Mouse (Mus musculus): ENCODE results near the gene Arpc1a. TPM values are rescaled to one million over a fixed set of nuclear protein-coding genes. Genes with fewer than 3 reads are reported as not detected.
"Not testable (repeated sequence)": the region's sequence is repeated elsewhere in the genome, so short reads cannot be mapped to it uniquely, and the experiment has no call there.

Arpc1a gene
- polyA plus RNA-seq, 1 experiment from 2014 or later: 134 TPM

- no peaks in the 10 kb centered on the region for H3K9me3 ChIP-seq
Measured at GRCm38 (mm10) chr5:145081866-145082613, 1.6 kb upstream of the Arpc1a start.

DNA sequence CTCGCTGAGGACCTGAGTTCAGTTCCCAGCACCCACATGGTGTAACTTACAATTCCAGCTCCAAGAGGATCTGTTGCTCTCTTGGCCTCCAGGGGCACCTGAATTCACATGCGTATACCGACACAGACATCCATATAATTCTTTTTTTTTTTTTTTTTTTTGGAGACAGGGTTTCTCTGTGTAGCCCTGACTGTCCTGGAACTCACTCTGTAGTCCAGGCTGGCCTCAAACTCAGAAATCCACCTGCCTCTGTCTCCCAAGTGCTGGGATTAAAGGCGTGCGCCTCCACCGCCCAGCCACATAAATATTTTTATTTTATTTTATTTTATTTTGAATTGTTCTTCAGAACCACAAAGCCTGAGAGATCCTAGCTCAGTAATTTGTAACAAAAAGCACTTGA lies 429 bp upstream of the Arpc1a start:
- WGBS: 50% methylated on average over 6 of the region's 6 CpGs
- peak; percentile 31 for ATAC-seq
- H3K27me3 ChIP-seq (replicated peaks); H3K36me3 ChIP-seq; H3K9me3 ChIP-seq; H3K4me1 ChIP-seq (replicated peaks): not testable (repeated sequence)
- Histone ChIP-seq H3K27ac (peak overlapping the region; percentile 72), H3K9ac (peak overlapping the region; percentile 89; the same call in 1 of the 2 replicates), H3K4me3 (replicated peaks) (peak overlapping the region; percentile 92), H3K4me2 (replicated peaks) (peak overlapping the region; percentile 63)

More at GRCm38 (mm10) chr5:145081866-145082613, 1.6 kb upstream of the Arpc1a start:
- Histone ChIP-seq H3K9ac (no peak overlapping the region), H3K4me1 (replicated peaks) (0 out of 2 replicates have a peak, but pooled peaks cover 4% of the 10 kb centered on the region), H3K27me3 (replicated peaks) (no peaks in the 10 kb centered on the region), H3K27ac (no peak overlapping the region), H3K4me3 (replicated peaks) (no peak overlapping the region), H3K36me3 (no peaks in the 10 kb centered on the region), H3K4me2 (replicated peaks) (no peak overlapping the region)
- ATAC-seq: no peak
- WGBS: 79% methylated on average over 10 of the region's 10 CpGs

DNA sequence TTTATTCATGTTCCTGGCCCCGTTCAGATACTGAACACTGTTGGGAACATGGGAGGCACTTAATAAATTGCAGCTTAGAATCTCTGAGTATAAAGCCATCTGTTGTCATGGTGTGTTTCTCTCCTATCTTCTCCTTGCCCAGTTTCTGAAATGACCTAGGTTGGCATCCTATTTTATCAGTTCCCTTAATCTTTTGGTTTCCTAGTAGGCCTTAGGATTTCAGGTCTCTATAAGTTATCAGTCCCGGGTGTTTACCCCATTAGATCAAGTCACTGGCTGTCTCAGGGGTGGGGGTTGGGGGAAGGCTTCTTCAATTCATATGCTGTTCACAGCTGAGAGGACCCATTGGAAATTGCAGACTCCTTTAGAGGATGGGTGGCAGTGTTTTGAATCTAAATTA lies 1.2 kb downstream of the Arpc1a start:
- Histone ChIP-seq H3K4me2 (replicated peaks) (peak overlapping the region; percentile 63), H3K9ac (peak overlapping the region; percentile 89), H3K4me1 (replicated peaks) (0 out of 2 replicates have a peak, but pooled peaks cover 4% of the 10 kb centered on the region), H3K27ac (no peak overlapping the region), H3K4me3 (replicated peaks) (peak overlapping the region; percentile 92), H3K36me3 (no peaks in the 10 kb centered on the region), H3K27me3 (replicated peaks) (no peaks in the 10 kb centered on the region), H3K9me3 (no peaks in the 10 kb centered on the region)
- ATAC-seq: no peak
- 49% methylated on average over 2 of the region's 2 CpGs for WGBS

- 96% methylated on average over 2 of the region's 2 CpGs for WGBS
- H3K4me2 ChIP-seq (replicated peaks): no peak overlapping the region
- H3K4me1 ChIP-seq (replicated peaks): 0 out of 2 replicates have a peak, but pooled peaks cover 4% of the 10 kb centered on the region
- H3K27ac ChIP-seq: no peak overlapping the region
- no peak for ATAC-seq
- no peak overlapping the region for H3K4me3 ChIP-seq (replicated peaks)
- no peaks in the 10 kb centered on the region for H3K9me3 ChIP-seq
- H3K27me3 ChIP-seq (replicated peaks): no peaks in the 10 kb centered on the region
- no peak overlapping the region for H3K9ac ChIP-seq
- H3K36me3 ChIP-seq: peaks cover 10% of the 10 kb centered on the region
Measured at GRCm38 (mm10) chr5:145088186-145088585, 4.6 kb downstream of the Arpc1a start.

DNA sequence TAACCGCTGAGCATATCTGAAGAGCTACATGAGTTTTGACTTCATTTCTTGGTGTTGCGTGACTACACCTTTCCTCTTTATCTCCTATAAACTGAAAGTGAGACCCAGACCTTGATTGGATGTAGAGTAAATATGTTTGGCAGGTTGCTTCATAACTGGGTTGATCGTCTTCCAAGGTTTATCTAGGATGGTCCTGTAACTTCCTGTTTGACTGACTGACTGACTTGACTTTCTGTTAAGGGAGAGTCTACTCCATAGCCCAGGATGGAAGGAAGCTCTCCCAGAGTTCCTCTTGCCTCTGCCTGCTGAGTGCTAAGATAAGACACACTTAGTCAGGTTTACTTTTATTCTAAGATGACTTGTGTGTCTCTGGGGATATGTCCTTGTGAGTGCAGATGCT lies 6.2 kb downstream of the Arpc1a start:
- peaks cover 17% of the 10 kb centered on the region for H3K36me3 ChIP-seq
- WGBS: 79% methylated on average over 3 of the region's 3 CpGs
- H3K4me3 ChIP-seq (replicated peaks): no peak overlapping the region
- ATAC-seq: no peak
- H3K27me3 ChIP-seq (replicated peaks): no peaks in the 10 kb centered on the region
- H3K4me1 ChIP-seq (replicated peaks): 0 out of 2 replicates have a peak, but pooled peaks cover 2% of the 10 kb centered on the region
- no peak overlapping the region for H3K27ac ChIP-seq
- no peaks in the 10 kb centered on the region for H3K9me3 ChIP-seq
- no peak overlapping the region for H3K9ac ChIP-seq
- no peak overlapping the region for H3K4me2 ChIP-seq (replicated peaks)

DNA sequence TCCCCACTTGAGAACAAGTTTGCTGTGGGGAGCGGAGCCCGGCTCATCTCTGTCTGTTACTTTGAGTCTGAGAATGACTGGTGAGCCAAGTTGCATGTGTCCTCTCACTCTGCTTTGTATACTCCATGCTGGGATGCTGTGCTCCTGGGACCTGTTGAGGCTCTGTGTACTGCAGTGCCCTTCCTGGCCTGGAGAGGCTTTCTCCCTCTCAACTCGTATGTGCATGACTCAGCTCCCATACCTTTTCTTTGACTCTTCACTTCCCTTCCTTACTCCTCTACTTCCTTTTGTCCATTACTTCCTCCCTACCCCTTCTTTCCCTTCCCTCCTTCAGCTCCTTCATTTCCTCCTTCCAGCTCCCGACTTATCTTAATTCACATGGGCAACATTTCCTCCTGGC lies 12.6 kb downstream of the Arpc1a start:
- no peak overlapping the region for H3K27ac ChIP-seq
- H3K4me3 ChIP-seq (replicated peaks): no peak overlapping the region
- no peaks in the 10 kb centered on the region for H3K4me1 ChIP-seq (replicated peaks)
- ATAC-seq: no peak
- H3K9me3 ChIP-seq: no peaks in the 10 kb centered on the region
- no peaks in the 10 kb centered on the region for H3K27me3 ChIP-seq (replicated peaks)
- H3K4me2 ChIP-seq (replicated peaks): no peak overlapping the region
- peaks cover 56% of the 10 kb centered on the region for H3K36me3 ChIP-seq
- H3K9ac ChIP-seq: no peak overlapping the region
- 84% methylated on average over 4 of the region's 4 CpGs for WGBS

DNA sequence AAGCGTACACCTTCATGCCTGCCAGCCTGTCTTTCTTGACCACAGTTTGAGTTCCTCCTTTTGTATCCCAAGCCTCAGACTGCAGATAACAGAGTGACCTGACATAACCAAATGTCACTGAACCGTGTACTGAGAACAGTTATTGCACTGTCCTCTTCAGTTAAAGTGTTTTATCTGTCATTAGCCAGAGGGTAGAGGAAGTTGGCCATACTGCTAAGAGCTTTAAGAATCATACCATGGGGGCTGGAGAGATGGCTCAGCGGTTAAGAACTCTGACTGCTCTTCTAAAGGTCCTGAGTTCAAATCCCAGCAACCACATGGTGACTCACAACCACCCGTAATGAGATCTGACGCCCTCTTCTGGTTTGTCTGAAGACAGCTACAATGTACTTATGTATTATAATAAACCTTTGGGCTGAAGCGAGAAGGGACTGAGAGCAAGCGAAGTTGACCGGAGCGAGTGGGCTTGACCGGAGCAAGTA lies 14.8 kb downstream of the Arpc1a start:
- Histone ChIP-seq H3K4me2 (replicated peaks) (no peak overlapping the region), H3K36me3 (peaks cover 49% of the 10 kb centered on the region), H3K27me3 (replicated peaks) (no peaks in the 10 kb centered on the region), H3K9me3 (no peaks in the 10 kb centered on the region), H3K4me1 (replicated peaks) (no peaks in the 10 kb centered on the region), H3K4me3 (replicated peaks) (no peak overlapping the region), H3K9ac (no peak overlapping the region), H3K27ac (no peak overlapping the region)
- WGBS: 92% methylated on average over 10 of the region's 10 CpGs
- no peak for ATAC-seq

- Histone ChIP-seq H3K9me3 (no peaks in the 10 kb centered on the region), H3K27ac (no peak overlapping the region), H3K4me3 (replicated peaks) (no peak overlapping the region), H3K9ac (no peak overlapping the region), H3K4me2 (replicated peaks) (no peak overlapping the region), H3K27me3 (replicated peaks) (no peaks in the 10 kb centered on the region), H3K4me1 (replicated peaks) (no peaks in the 10 kb centered on the region), H3K36me3 (peaks cover 50% of the 10 kb centered on the region)
- 95% methylated on average over 9 of the region's 9 CpGs for WGBS
- no peak for ATAC-seq
Measured at GRCm38 (mm10) chr5:145100960-145101359, 17.3 kb downstream of the Arpc1a start.

- WGBS: 98% methylated on average over 11 of the region's 11 CpGs
- not testable (repeated sequence) for H3K27ac ChIP-seq; H3K9ac ChIP-seq; H3K4me2 ChIP-seq (replicated peaks); H3K27me3 ChIP-seq (replicated peaks); ATAC-seq; H3K4me3 ChIP-seq (replicated peaks); H3K9me3 ChIP-seq; H3K4me1 ChIP-seq (replicated peaks)
- H3K36me3 ChIP-seq: peaks cover 47% of the 10 kb centered on the region
Measured at GRCm38 (mm10) chr5:145101451-145101850, 17.8 kb downstream of the Arpc1a start.

GRCm38 (mm10) chr5:145102706-145103105 lies 19.1 kb downstream of the Arpc1a start:
- no peaks in the 10 kb centered on the region for H3K27me3 ChIP-seq (replicated peaks)
- WGBS: 68% methylated on average over 4 of the region's 4 CpGs
- no peak overlapping the region for H3K4me2 ChIP-seq (replicated peaks)
- H3K9me3 ChIP-seq: no peaks in the 10 kb centered on the region
- no peaks in the 10 kb centered on the region for H3K4me1 ChIP-seq (replicated peaks)
- no peak overlapping the region for H3K27ac ChIP-seq
- ATAC-seq: peak; percentile 85
- H3K4me3 ChIP-seq (replicated peaks): no peak overlapping the region
- H3K9ac ChIP-seq: no peak overlapping the region
- peaks cover 38% of the 10 kb centered on the region for H3K36me3 ChIP-seq

DNA sequence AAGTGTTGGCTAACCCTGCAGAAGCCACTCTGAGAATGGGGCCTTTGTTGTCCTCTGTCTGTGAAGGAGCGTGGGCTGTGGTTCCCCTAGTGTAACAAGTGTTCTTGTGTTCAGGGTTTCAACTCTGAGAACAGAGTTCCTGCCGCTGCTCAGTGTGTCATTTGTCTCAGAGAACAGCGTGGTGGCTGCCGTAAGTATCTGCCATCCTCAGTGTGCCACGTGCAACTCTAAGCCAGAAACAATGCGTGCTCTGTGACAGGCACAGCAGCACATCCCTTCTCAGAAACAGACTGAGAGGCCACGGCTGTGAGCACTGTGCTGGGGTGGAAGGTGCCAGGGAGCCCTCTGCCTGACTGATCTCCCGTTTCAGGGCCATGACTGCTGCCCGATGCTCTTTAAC lies 20.7 kb downstream of the Arpc1a start:
- H3K27ac ChIP-seq: no peak overlapping the region
- H3K36me3 ChIP-seq: peaks cover 38% of the 10 kb centered on the region
- no peak overlapping the region for H3K4me3 ChIP-seq (replicated peaks)
- no peaks in the 10 kb centered on the region for H3K4me1 ChIP-seq (replicated peaks)
- ATAC-seq: no peak; the same call in 1 of the 2 replicates
- H3K9ac ChIP-seq: no peak overlapping the region
- WGBS: 87% methylated on average over 9 of the region's 9 CpGs
- no peaks in the 10 kb centered on the region for H3K9me3 ChIP-seq
- H3K27me3 ChIP-seq (replicated peaks): no peaks in the 10 kb centered on the region
- no peak overlapping the region for H3K4me2 ChIP-seq (replicated peaks)

DNA sequence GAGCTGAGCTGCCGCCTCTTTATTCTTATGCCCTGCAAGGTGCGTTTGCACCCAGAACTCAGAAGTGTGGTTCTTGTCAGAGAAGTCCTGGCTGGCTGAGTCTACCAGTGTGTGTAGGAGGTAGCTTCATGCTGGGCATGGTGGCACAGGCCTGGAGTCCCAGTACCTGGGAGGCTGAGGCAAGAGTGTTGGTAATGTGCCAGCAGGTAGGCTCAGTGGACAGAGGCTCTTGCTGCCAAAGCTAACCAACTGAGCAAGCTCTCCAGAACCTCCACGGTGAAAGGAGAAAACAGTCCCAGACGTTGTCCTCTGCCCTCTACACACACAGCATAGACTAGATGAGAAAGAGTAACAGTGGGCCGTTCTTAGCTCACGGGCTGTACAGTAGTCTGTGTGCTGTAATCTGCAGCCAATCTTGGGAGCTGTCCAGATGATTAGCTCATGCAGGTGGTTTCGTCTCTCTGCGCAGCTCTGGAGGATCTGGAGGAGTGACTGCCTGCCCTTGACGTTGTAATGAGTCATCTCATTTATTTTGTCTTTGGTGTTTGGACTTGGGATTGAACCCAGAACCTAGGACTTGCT lies 22.2 kb downstream of the Arpc1a start:
- no peak for ATAC-seq
- no peaks in the 10 kb centered on the region for H3K4me1 ChIP-seq (replicated peaks)
- no peak overlapping the region for H3K27ac ChIP-seq
- H3K4me3 ChIP-seq (replicated peaks): no peak overlapping the region
- H3K9ac ChIP-seq: no peak overlapping the region
- no peaks in the 10 kb centered on the region for H3K9me3 ChIP-seq
- WGBS: 86% methylated on average over 9 of the region's 9 CpGs
- peaks cover 42% of the 10 kb centered on the region for H3K36me3 ChIP-seq
- H3K27me3 ChIP-seq (replicated peaks): no peaks in the 10 kb centered on the region
- no peak overlapping the region for H3K4me2 ChIP-seq (replicated peaks)
